In genomic region chr5:140502925-140503324, GRCm38 (mm10) we compare ENCODE assay signal across 10 mouse cellular contexts. TPM values are rescaled to one million over a fixed set of nuclear protein-coding genes. Genes with fewer than 3 reads are reported as not detected.
DNase-seq lines count a peak whose midpoint lies in the region; ATAC-seq lines count a peak whose summit lies in the region.
"Not testable (repeated sequence)": the region's sequence is repeated elsewhere in the genome, so short reads cannot be mapped to it uniquely, and the experiment has no call there.
"Had no signal": no experiment of that assay in that cellular context is flagged by ENCODE, and none has a peak within 500 bp of the region (broad histone marks: within the 10 kb centered on the region; RNA-seq: fewer than 3 reads in every experiment).

No protein-coding gene starts in this region.

- H3K4me1 ChIP-seq in hindbrain, embryonic 11.5 days (replicated peaks; ENCODE audit: control insufficient read depth, insufficient read depth, low read length) = not testable (repeated sequence)
- peaks cover 43% of the 10 kb centered on the region for H3K4me1 ChIP-seq in lung, embryonic 15.5 days
- peaks cover 42% of the 10 kb centered on the region for H3K4me1 ChIP-seq in neural tube, embryonic 13.5 days (replicated peaks)

- WGBS in hindbrain, embryonic 11.5 days = under 1% methylated on average over 12 of the region's 12 CpGs
- WGBS in lung, embryonic 15.5 days = under 1% methylated on average over 12 of the region's 12 CpGs
- WGBS in neural tube, embryonic 13.5 days = 1% methylated on average over 12 of the region's 12 CpGs

- H3K36me3 ChIP-seq in hindbrain, embryonic 11.5 days (ENCODE audit: control insufficient read depth, insufficient read depth, low read length); lung, embryonic 15.5 days; neural tube, embryonic 13.5 days: not testable (repeated sequence)

- H3K4me3 ChIP-seq in hindbrain, embryonic 11.5 days (ENCODE audit: low read depth, low read length) = not testable (repeated sequence)
- peak overlapping the region; percentile 23 for H3K4me3 ChIP-seq in lung, embryonic 15.5 days
- 0 out of 2 replicates have a peak overlapping the region, but pooled peaks have one; percentile 6 for H3K4me3 ChIP-seq in neural tube, embryonic 13.5 days

- ATAC-seq in hindbrain, embryonic 11.5 days (ENCODE audit: low FRiP score); lung, embryonic 15.5 days (ENCODE audit: borderline replicate concordance, extremely low read depth, low FRiP score, low TSS enrichment); neural tube, embryonic 13.5 days (ENCODE audit: low read depth): not testable (repeated sequence)

- H3K9ac ChIP-seq in hindbrain, embryonic 11.5 days (ENCODE audit: low read depth, low read length) = 0 out of 2 replicates have a peak overlapping the region, but pooled peaks have one; percentile 23
- 0 out of 2 replicates have a peak overlapping the region, but pooled peaks have one; percentile 44 for H3K9ac ChIP-seq in lung, embryonic 15.5 days
- peak overlapping the region; percentile 55 for H3K9ac ChIP-seq in neural tube, embryonic 13.5 days

- not testable (repeated sequence) for H3K27me3 ChIP-seq in hindbrain, embryonic 11.5 days (ENCODE audit: control insufficient read depth, insufficient read depth, low read length); lung, embryonic 15.5 days; neural tube, embryonic 13.5 days

- peak; percentile 51 for DNase-seq in Muller cell, postnatal 12 days (ENCODE audit: inconsistent ontology term)
- DNase-seq in embryo, embryonic 11.5 days (ENCODE audit: low read depth, low spot score) = peak; percentile 34
- DNase-seq in gastrocnemius, postnatal 14 days = peak; percentile 77
- DNase-seq in hindbrain, embryonic 11.5 days (ENCODE audit: low spot score) = peak; percentile 50
- DNase-seq in kidney, postnatal 25 days = peak; percentile 90 to 93
- peak; percentile 65 to 71 for DNase-seq in urinary bladder, adult 18-20 months (ENCODE audit: low spot score in 2 of 2)

- intact Hi-C loops in gastrocnemius, postnatal 14 days (cut with DNase I; ENCODE audit: low total_unique reads) = not testable (repeated sequence)

- H3K27ac ChIP-seq in hindbrain, embryonic 11.5 days (ENCODE audit: low read depth, low read length); lung, embryonic 15.5 days; neural tube, embryonic 13.5 days (replicated peaks): not testable (repeated sequence)

- peak overlapping the region; percentile 29 for H3K4me2 ChIP-seq in hindbrain, embryonic 11.5 days (replicated peaks; ENCODE audit: low read depth, low read length)
- H3K4me2 ChIP-seq in lung, embryonic 15.5 days = peak overlapping the region; percentile 58
- peak overlapping the region; percentile 45 for H3K4me2 ChIP-seq in neural tube, embryonic 13.5 days

- H3K9me3 ChIP-seq in hindbrain, embryonic 11.5 days (ENCODE audit: control insufficient read depth, low read length); lung, embryonic 15.5 days; neural tube, embryonic 13.5 days: not testable (repeated sequence)

RNA-seq across cellular contexts. Expression of gene Chst12, which starts 2.4 kb away (rescaled TPM):
- total RNA-seq in gastrocnemius, postnatal 14 days (2021) = 10 to 100 TPM in 1 of 2 experiments, 1 to 10 TPM in 1; 9.7 to 10.6 TPM
- 9.7 and 10.8 TPM in 2 replicates for polyA plus RNA-seq in hindbrain, embryonic 11.5 days (2014; fragmentation: Nextera tagmentation; extraction: Ambion mirVana)
- 21.4 and 22.6 TPM in 2 replicates for polyA plus RNA-seq in lung, embryonic 15.5 days (2015; fragmentation: Nextera tagmentation; extraction: Ambion mirVana)
- polyA plus RNA-seq in neural tube, embryonic 13.5 days (2015; fragmentation: Nextera tagmentation; extraction: Ambion mirVana) = 21.6 and 24.9 TPM in 2 replicates

RNA-seq across cellular contexts. Expression of gene Gm4869, which starts 57.5 kb away (rescaled TPM):
- total RNA-seq in gastrocnemius, postnatal 14 days (2021) = not detected
- polyA plus RNA-seq in hindbrain, embryonic 11.5 days (2014; fragmentation: Nextera tagmentation; extraction: Ambion mirVana) = 0.08 TPM in 1 of 2 replicates, not detected in the other
- 0.06 TPM in 1 of 2 replicates, not detected in the other for polyA plus RNA-seq in lung, embryonic 15.5 days (2015; fragmentation: Nextera tagmentation; extraction: Ambion mirVana)
- not detected in 2 replicates for polyA plus RNA-seq in neural tube, embryonic 13.5 days (2015; fragmentation: Nextera tagmentation; extraction: Ambion mirVana)
- total RNA-seq: layer of hippocampus, postnatal 36 days had no signal
- polyA plus RNA-seq: activated CD4-positive, CD25-positive, alpha-beta regulatory T cell, adult 4 months had no signal

Comparison
In these comparisons a context has a peak if more than half of its experiments do, and no peak if none do; other contexts are left out.
1. DNase-seq: peak in every context shown above with its lines; median percentile 92 in kidney, postnatal 25 days; 77 in gastrocnemius, postnatal 14 days; 68 in urinary bladder, adult 18-20 months; 51 in Muller cell, postnatal 12 days; 50 in hindbrain, embryonic 11.5 days; 34 in embryo, embryonic 11.5 days.